Comparison of ENCODE assay signal across 8 mouse cellular contexts in the genomic region with DNA sequence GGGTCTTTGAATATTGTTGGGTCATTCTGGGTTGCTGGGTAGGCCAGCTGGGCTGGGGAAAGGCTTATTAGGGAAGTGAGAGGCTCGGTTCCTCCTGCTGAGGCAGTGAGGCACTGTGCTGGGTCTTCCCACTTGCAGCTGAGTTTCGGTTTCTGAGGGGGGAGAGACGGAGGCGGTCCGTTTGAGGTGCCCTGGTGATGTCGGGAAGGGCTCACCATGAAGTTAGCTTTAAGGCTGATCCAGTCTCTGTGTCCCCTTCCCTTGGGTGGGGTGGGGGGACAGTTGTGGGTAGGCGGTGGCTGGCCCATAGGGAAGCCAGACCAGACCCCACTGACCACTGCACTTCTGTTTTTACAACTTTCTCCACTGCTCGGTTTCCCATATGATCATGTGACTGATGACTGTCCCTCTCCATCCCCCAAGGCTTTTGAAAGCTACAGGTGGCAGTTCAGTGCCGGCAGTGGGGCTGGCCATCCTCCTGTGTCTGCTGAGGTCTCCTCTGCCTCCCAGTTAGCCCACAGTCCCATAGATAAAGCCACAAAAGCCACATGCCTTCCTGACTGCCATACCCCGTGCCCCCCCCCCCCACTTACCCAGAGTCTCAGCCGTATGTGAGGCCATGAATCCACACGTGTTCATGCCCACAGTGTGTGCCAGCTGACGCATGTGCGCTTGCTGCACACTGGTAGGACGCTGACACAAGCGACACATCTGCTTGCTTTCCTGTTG. TPM values are rescaled to one million over a fixed set of nuclear protein-coding genes. Genes with fewer than 3 reads are reported as not detected.
A peak's percentile ranks its signal among the peaks of the same experiment; 100 is the strongest.
DNase-seq lines count a peak whose midpoint lies in the region; ATAC-seq and TF ChIP-seq lines count a peak whose summit lies in the region.

No protein-coding gene starts in this region.

- H3K27me3 ChIP-seq in limb, embryonic 12.5 days = 0 out of 2 replicates have a peak, but pooled peaks cover 8% of the 10 kb centered on the region

- H3K27ac ChIP-seq in bone marrow, adult 2 months (ENCODE audit: control insufficient read depth, insufficient read depth, low read depth, low read length, poor library complexity) = peak overlapping the region; percentile 92
- H3K27ac ChIP-seq in limb, embryonic 12.5 days = no peak overlapping the region

- peaks cover 10% of the 10 kb centered on the region; the same call in 1 of the 2 replicates for H3K4me1 ChIP-seq in bone marrow, adult 2 months (ENCODE audit: control insufficient read depth, insufficient read depth, low read length)
- peaks cover 30% of the 10 kb centered on the region for H3K4me1 ChIP-seq in limb, embryonic 12.5 days (replicated peaks)

- peak overlapping the region; percentile 23; the same call in 1 of the 2 replicates for H3K4me2 ChIP-seq in limb, embryonic 12.5 days

- 2% methylated on average over 16 of the region's 16 CpGs for WGBS in bone marrow, adult 2 months
- WGBS in limb, embryonic 12.5 days = 63% methylated on average over 15 of the region's 16 CpGs

- peak overlapping the region; percentile 67 for H3K4me3 ChIP-seq in bone marrow, adult 2 months (replicated peaks; ENCODE audit: control insufficient read depth, low read depth, low read length)
- H3K4me3 ChIP-seq in limb, embryonic 12.5 days (replicated peaks) = no peak overlapping the region

- TF ChIP-seq CTCF in bone marrow, adult 2 months (IDR thresholded peaks at IDR 0.05; ENCODE audit: control insufficient read depth, insufficient read depth, low read length) = no peak

- peak; percentile 29; the same call in 1 of the 2 replicates for TF ChIP-seq POLR2A in bone marrow, adult 2 months (IDR thresholded peaks at IDR 0.05; ENCODE audit: borderline replicate concordance, control insufficient read depth, low read depth, low read length)

- peak; percentile 24 for DNase-seq in gastrocnemius, postnatal 25 days
- no peak for DNase-seq in gastrocnemius, postnatal 4 days (ENCODE audit: low spot score in 2 of 2)
- peak; percentile 83 for DNase-seq in 3134 (ENCODE audit: extremely low read depth, insufficient read length, low spot score)
- peak; percentile 47 for DNase-seq in spleen, adult 12 weeks (ENCODE audit: low spot score)
- no peak for DNase-seq in right cerebral cortex, postnatal 14 days
- no peak for DNase-seq in urinary bladder, adult 2 months (ENCODE audit: low spot score)

- no peak for ATAC-seq in limb, embryonic 12.5 days (ENCODE audit: insufficient number of reproducible peaks, insufficient read depth, low FRiP score, low TSS enrichment, low read depth)

- H3K9me3 ChIP-seq in limb, embryonic 12.5 days = no peaks in the 10 kb centered on the region

- H3K36me3 ChIP-seq in limb, embryonic 12.5 days = peaks cover 43% of the 10 kb centered on the region

- 0 out of 2 replicates have a peak overlapping the region, but pooled peaks have one; percentile 31 for H3K9ac ChIP-seq in limb, embryonic 12.5 days (replicated peaks)

RNA-seq across cellular contexts. Expression of gene Grn, which starts 2.2 kb away (rescaled TPM):
- 10 to 100 TPM; 28.7 to 35.2 TPM for total RNA-seq in gastrocnemius, postnatal 25 days (2021)
- total RNA-seq in gastrocnemius, postnatal 4 days (2021) = 100 to 1,000 TPM; 129 to 130 TPM
- 57.7 and 87.0 TPM in 2 replicates for polyA plus RNA-seq in bone marrow, adult 2 months (2011; ENCODE audit: insufficient read depth, insufficient read length, low replicate concordance, missing spikeins)
- polyA plus RNA-seq in limb, embryonic 12.5 days (2016; fragmentation: Nextera tagmentation; extraction: Ambion mirVana) = 101 and 106 TPM in 2 replicates
- 190 and 251 TPM in 2 replicates for polyA plus RNA-seq in urinary bladder, adult 2 months (2012; rRNA removed)

RNA-seq across cellular contexts. Expression of gene Fam171a2, which starts 15.2 kb away (rescaled TPM):
- 1 to 10 TPM; 1.6 to 2.7 TPM for total RNA-seq in gastrocnemius, postnatal 25 days (2021)
- total RNA-seq in gastrocnemius, postnatal 4 days (2021) = 10 to 100 TPM; 27.4 to 43.6 TPM
- polyA plus RNA-seq in bone marrow, adult 2 months (2011; ENCODE audit: insufficient read depth, insufficient read length, low replicate concordance, missing spikeins) = 0.65 and 2.7 TPM in 2 replicates
- polyA plus RNA-seq in limb, embryonic 12.5 days (2016; fragmentation: Nextera tagmentation; extraction: Ambion mirVana) = 9.7 and 10.7 TPM in 2 replicates
- polyA plus RNA-seq in urinary bladder, adult 2 months (2012; rRNA removed) = 6.9 and 10.4 TPM in 2 replicates

RNA-seq across cellular contexts. Expression of gene Slc25a39, which starts 24.5 kb away (rescaled TPM):
- total RNA-seq in gastrocnemius, postnatal 25 days (2021) = 10 to 100 TPM; 54.4 to 76.1 TPM
- 10 to 100 TPM; 54.5 to 66.3 TPM for total RNA-seq in gastrocnemius, postnatal 4 days (2021)
- 207 and 269 TPM in 2 replicates for polyA plus RNA-seq in bone marrow, adult 2 months (2011; ENCODE audit: insufficient read depth, insufficient read length, low replicate concordance, missing spikeins)
- polyA plus RNA-seq in limb, embryonic 12.5 days (2016; fragmentation: Nextera tagmentation; extraction: Ambion mirVana) = 164 and 174 TPM in 2 replicates
- polyA plus RNA-seq in urinary bladder, adult 2 months (2012; rRNA removed) = 80.3 and 88.2 TPM in 2 replicates

RNA-seq across cellular contexts. Expression of gene Itga2b, which starts 37.6 kb away (rescaled TPM):
- total RNA-seq in gastrocnemius, postnatal 25 days (2021) = 1 to 10 TPM; 1.4 to 1.6 TPM
- total RNA-seq in gastrocnemius, postnatal 4 days (2021) = 1 to 10 TPM; 3.2 to 4.7 TPM
- 432 and 648 TPM in 2 replicates for polyA plus RNA-seq in bone marrow, adult 2 months (2011; ENCODE audit: insufficient read depth, insufficient read length, low replicate concordance, missing spikeins)
- 6.9 and 7.0 TPM in 2 replicates for polyA plus RNA-seq in limb, embryonic 12.5 days (2016; fragmentation: Nextera tagmentation; extraction: Ambion mirVana)
- polyA plus RNA-seq in urinary bladder, adult 2 months (2012; rRNA removed) = 5.7 and 7.2 TPM in 2 replicates

RNA-seq across cellular contexts. Expression of gene Rundc3a, which starts 39.1 kb away (rescaled TPM):
- total RNA-seq in gastrocnemius, postnatal 25 days (2021) = under 1 TPM in 1 of 2 experiments, not detected in 1; 0.35 TPM
- 1 to 10 TPM; 1.3 to 1.4 TPM for total RNA-seq in gastrocnemius, postnatal 4 days (2021)
- 2.3 and 3.2 TPM in 2 replicates for polyA plus RNA-seq in bone marrow, adult 2 months (2011; ENCODE audit: insufficient read depth, insufficient read length, low replicate concordance, missing spikeins)
- polyA plus RNA-seq in limb, embryonic 12.5 days (2016; fragmentation: Nextera tagmentation; extraction: Ambion mirVana) = 1.7 and 2.3 TPM in 2 replicates
- 1.4 and 2.9 TPM in 2 replicates for polyA plus RNA-seq in urinary bladder, adult 2 months (2012; rRNA removed)

Comparison
In these comparisons a context has a peak if more than half of its experiments do, and no peak if none do; other contexts are left out.
1. DNase-seq: peak in gastrocnemius, postnatal 25 days (single experiment), 3134 (single experiment) and spleen, adult 12 weeks (single experiment); none in gastrocnemius, postnatal 4 days (0 of 2), right cerebral cortex, postnatal 14 days (single experiment) and urinary bladder, adult 2 months (single experiment).